Mouse (Mus musculus) limb, embryonic 15.5 days (tissue): ENCODE data around the gene Dnajc21. TPM values are rescaled to one million over a fixed set of nuclear protein-coding genes. Genes with fewer than 3 reads are reported as not detected.

Source experiments
- ATAC-seq: fragments of 200-750 bp; cut with Nextera tagmentation; 2 replicates; pipeline ENCODE4 v1.8.0; 2017; ENCODE audit warnings: low read depth, moderate TSS enrichment; ENCODE audit not compliant: insufficient number of reproducible peaks, low FRiP score, low TSS enrichment
- H3K27ac ChIP-seq: fragments of 300-500 bp; sonication (generic); 2 replicates; pipeline ENCODE4 v1.5.1; 2015; ENCODE audit warnings: moderate library complexity, mild to moderate bottlenecking, inconsistent platforms
- H3K27me3 ChIP-seq: fragments of 300-500 bp; sonication (generic); 2 replicates; pipeline ENCODE4 v1.6.1; 2015; ENCODE audit warnings: inconsistent platforms
- H3K36me3 ChIP-seq: fragments of 300-500 bp; sonication (generic); 2 replicates; pipeline ENCODE4 v1.6.1; 2015; ENCODE audit warnings: inconsistent platforms
- H3K4me1 ChIP-seq: fragments of 300-500 bp; sonication (generic); 2 replicates; pipeline ENCODE4 v1.6.1; 2015; ENCODE audit warnings: inconsistent platforms
- H3K4me2 ChIP-seq: fragments of 300-500 bp; sonication (generic); 2 replicates; pipeline ENCODE4 v1.6.1; 2015; ENCODE audit warnings: mild to moderate bottlenecking, inconsistent platforms
- H3K4me3 ChIP-seq: fragments of 300-500 bp; sonication (generic); 2 replicates; pipeline ENCODE4 v1.5.1; 2015; ENCODE audit warnings: mild to moderate bottlenecking, inconsistent platforms
- H3K9ac ChIP-seq: fragments of 300-500 bp; sonication (generic); 2 replicates; pipeline ENCODE4 v1.6.1; 2015; ENCODE audit warnings: inconsistent platforms
- H3K9me3 ChIP-seq: fragments of 300-500 bp; sonication (generic); 2 replicates; pipeline ENCODE4 v1.6.1; 2016; ENCODE audit warnings: inconsistent platforms
- WGBS: fragments of 180-500 bp; shearing (Covaris S2); methylation state at CpG from one replicate; pipeline ENCODE4 v1.1.7; 2015; 5-methylcytosine and 5-hydroxymethylcytosine counted together
- polyA plus RNA-seq: library from polyadenylated mRNA; unstranded; fragments of >200 nt; fragmentation: Nextera tagmentation; extraction: Ambion mirVana; gene quantifications from 2 replicates; pipeline ENCODE4 v1.2.1, GENCODE M21; 2015

Dnajc21 gene
- polyA plus RNA-seq, 1 experiment from 2014 or later: 11.2 TPM

- no peak for ATAC-seq
- WGBS: 87% methylated on average over 13 of the region's 13 CpGs
- no peak overlapping the region for H3K4me2 ChIP-seq
- no peak overlapping the region for H3K9ac ChIP-seq
- no peaks in the 10 kb centered on the region for H3K27me3 ChIP-seq
- H3K4me1 ChIP-seq: no peaks in the 10 kb centered on the region
- H3K27ac ChIP-seq: no peak overlapping the region
- H3K9me3 ChIP-seq: no peaks in the 10 kb centered on the region
- H3K36me3 ChIP-seq: no peaks in the 10 kb centered on the region
- H3K4me3 ChIP-seq: no peak overlapping the region
Observed at GRCm38 (mm10) chr15:10426545-10427266, 43.6 kb downstream of the Dnajc21 start.

- Histone ChIP-seq H3K27me3 (no peaks in the 10 kb centered on the region), H3K4me3 (no peak overlapping the region), H3K9me3 (no peaks in the 10 kb centered on the region), H3K4me2 (no peak overlapping the region), H3K36me3 (no peaks in the 10 kb centered on the region), H3K9ac (no peak overlapping the region), H3K4me1 (no peaks in the 10 kb centered on the region), H3K27ac (no peak overlapping the region)
- no peak for ATAC-seq
- WGBS: 90% methylated on average over 6 of the region's 6 CpGs
Observed at GRCm38 (mm10) chr15:10426124-10426523, 44.2 kb downstream of the Dnajc21 start.

GRCm38 (mm10) chr15:10421785-10422144, 48.6 kb downstream of the Dnajc21 start:
- no peak overlapping the region for H3K4me2 ChIP-seq
- H3K4me1 ChIP-seq: no peaks in the 10 kb centered on the region
- no peak overlapping the region for H3K27ac ChIP-seq
- no peak for ATAC-seq
- WGBS: 71% methylated on average over 1 of the region's 1 CpGs
- no peak overlapping the region for H3K4me3 ChIP-seq
- H3K27me3 ChIP-seq: no peaks in the 10 kb centered on the region
- no peak overlapping the region for H3K9ac ChIP-seq
- H3K9me3 ChIP-seq: no peaks in the 10 kb centered on the region
- no peaks in the 10 kb centered on the region for H3K36me3 ChIP-seq

- Histone ChIP-seq H3K4me3 (no peak overlapping the region), H3K36me3 (no peaks in the 10 kb centered on the region), H3K4me1 (no peaks in the 10 kb centered on the region), H3K9ac (no peak overlapping the region), H3K27ac (no peak overlapping the region), H3K9me3 (no peaks in the 10 kb centered on the region), H3K27me3 (no peaks in the 10 kb centered on the region), H3K4me2 (no peak overlapping the region)
- WGBS: 30% methylated on average over 7 of the region's 7 CpGs
- ATAC-seq: no peak
Observed at GRCm38 (mm10) chr15:10421138-10421784, 49.1 kb downstream of the Dnajc21 start.

- Histone ChIP-seq H3K4me3 (no peak overlapping the region), H3K36me3 (no peaks in the 10 kb centered on the region), H3K9me3 (no peaks in the 10 kb centered on the region), H3K4me1 (no peaks in the 10 kb centered on the region), H3K9ac (no peak overlapping the region), H3K27me3 (no peaks in the 10 kb centered on the region), H3K27ac (no peak overlapping the region), H3K4me2 (no peak overlapping the region)
- WGBS: 81% methylated on average over 6 of the region's 6 CpGs
- ATAC-seq: no peak
Observed at GRCm38 (mm10) chr15:10413656-10414055, 56.7 kb downstream of the Dnajc21 start.

- H3K27me3 ChIP-seq: no peaks in the 10 kb centered on the region
- 84% methylated on average over 2 of the region's 2 CpGs for WGBS
- H3K4me1 ChIP-seq: no peaks in the 10 kb centered on the region
Observed at GRCm38 (mm10) chr15:10410881-10411280, 59.4 kb downstream of the Dnajc21 start.

GRCm38 (mm10) chr15:10409842-10410241, 60.5 kb downstream of the Dnajc21 start:
- H3K4me1 ChIP-seq: no peaks in the 10 kb centered on the region
- no peak overlapping the region for H3K9ac ChIP-seq
- WGBS: 84% methylated on average over 3 of the region's 3 CpGs
- no peak overlapping the region for H3K27ac ChIP-seq
- no peak overlapping the region for H3K4me3 ChIP-seq
- no peaks in the 10 kb centered on the region for H3K27me3 ChIP-seq
- H3K36me3 ChIP-seq: no peaks in the 10 kb centered on the region
- no peak overlapping the region for H3K4me2 ChIP-seq
- ATAC-seq: no peak
- no peaks in the 10 kb centered on the region for H3K9me3 ChIP-seq

More at GRCm38 (mm10) chr15:10410881-10411280, 59.4 kb downstream of the Dnajc21 start:
- Histone ChIP-seq H3K9me3 (no peaks in the 10 kb centered on the region), H3K4me3 (no peak overlapping the region), H3K4me2 (no peak overlapping the region), H3K36me3 (no peaks in the 10 kb centered on the region), H3K9ac (no peak overlapping the region), H3K27ac (no peak overlapping the region)
- no peak for ATAC-seq

- Histone ChIP-seq H3K27me3 (no peaks in the 10 kb centered on the region), H3K4me2 (no peak overlapping the region), H3K4me3 (no peak overlapping the region), H3K36me3 (no peaks in the 10 kb centered on the region), H3K9ac (no peak overlapping the region), H3K9me3 (no peaks in the 10 kb centered on the region), H3K27ac (no peak overlapping the region), H3K4me1 (no peaks in the 10 kb centered on the region)
- no peak for ATAC-seq
- WGBS: 65% methylated on average over 3 of the region's 3 CpGs
Observed at GRCm38 (mm10) chr15:10400415-10400814, 69.9 kb downstream of the Dnajc21 start.

- Histone ChIP-seq H3K4me1 (no peaks in the 10 kb centered on the region), H3K27me3 (no peaks in the 10 kb centered on the region), H3K9me3 (no peaks in the 10 kb centered on the region), H3K36me3 (no peaks in the 10 kb centered on the region), H3K9ac (no peak overlapping the region), H3K27ac (no peak overlapping the region), H3K4me3 (no peak overlapping the region), H3K4me2 (no peak overlapping the region)
- no peak for ATAC-seq
- WGBS: 77% methylated on average over 2 of the region's 2 CpGs
Observed at GRCm38 (mm10) chr15:10399795-10400194, 70.5 kb downstream of the Dnajc21 start.

Other genes with a start within 250 kb of the Dnajc21 start
- gene Gm21973, start 145.1 kb downstream of the Dnajc21 start, polyA plus RNA-seq: not detected in 2 replicates
- not detected in 2 replicates for gene Agxt2, start 112.0 kb downstream of the Dnajc21 start, polyA plus RNA-seq
- 89.6 and 92.3 TPM in 2 replicates for gene Brix1, start 15.4 kb upstream of the Dnajc21 start, polyA plus RNA-seq
- 27.2 and 27.6 TPM in 2 replicates for gene Rad1, start 15.5 kb upstream of the Dnajc21 start, polyA plus RNA-seq
- 0.11 TPM in 1 of 2 replicates, not detected in the other for gene Ttc23l, start 88.2 kb upstream of the Dnajc21 start, polyA plus RNA-seq
- 48.2 and 56.9 TPM in 2 replicates for gene Rai14, start 244.1 kb upstream of the Dnajc21 start, polyA plus RNA-seq